Mouse (Mus musculus): ENCODE measurements around the gene Lrp2.

Lrp2 gene

DNA sequence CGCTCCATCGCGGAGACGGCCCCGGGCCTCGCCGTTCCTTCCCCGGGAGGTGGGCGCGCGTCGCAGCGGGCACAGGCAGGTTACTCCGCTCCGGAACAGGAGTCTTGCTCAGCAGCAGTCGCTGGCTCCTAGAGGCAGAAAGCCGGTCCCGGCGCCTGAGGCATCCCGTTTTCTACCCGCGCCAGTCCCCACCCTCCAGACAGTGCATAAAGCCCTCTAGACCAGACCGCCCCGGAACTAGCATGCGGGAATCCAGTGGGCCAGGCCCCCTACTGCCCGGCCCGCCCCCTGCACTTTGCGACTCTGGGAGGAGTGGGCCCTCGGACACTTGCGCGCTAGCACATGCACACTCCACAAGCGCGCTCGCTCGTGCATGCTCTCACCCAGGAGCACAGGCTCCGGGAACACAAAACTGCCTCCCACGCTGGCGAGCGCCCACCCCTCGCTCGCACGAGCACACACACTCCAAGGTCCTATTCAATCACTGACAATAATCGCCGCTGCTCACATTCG is at the start of gene Lrp2:
TSS of gene Lrp2 (minus strand) at position 180 of the 513 bp plus-strand sequence.
- DNase-seq = peak; percentile 69 to 73

DNA sequence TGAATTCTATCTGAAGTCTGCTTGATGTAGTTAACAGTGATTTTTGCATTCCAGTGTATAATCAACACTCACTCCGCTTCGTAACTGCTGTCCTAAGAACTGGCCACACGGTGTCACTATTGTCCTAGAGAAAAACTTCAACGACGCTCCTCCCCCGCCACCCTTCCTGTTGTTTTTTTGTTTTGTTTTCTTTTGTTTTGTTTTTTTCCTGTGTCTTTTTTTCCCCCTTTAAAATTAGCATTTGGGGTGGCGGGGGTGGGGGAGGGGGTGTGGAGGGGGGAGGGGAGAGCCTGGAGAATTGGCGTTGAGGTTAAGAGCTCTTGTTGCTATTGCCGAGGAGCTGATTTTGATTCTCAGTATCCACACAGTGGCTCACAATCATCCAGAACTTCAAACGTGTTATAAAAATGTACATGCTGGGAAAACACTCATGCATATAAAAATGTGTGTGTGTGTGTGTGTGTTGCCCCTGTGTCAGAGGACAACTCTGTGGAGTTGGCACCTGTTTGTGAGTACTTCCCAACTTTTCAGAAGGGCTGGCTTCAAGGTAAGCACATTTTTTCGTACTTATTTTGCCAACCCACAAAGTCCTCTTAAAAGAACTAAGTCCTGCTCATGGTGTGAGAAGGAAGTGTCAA is 49.3 kb upstream of the Lrp2 start:
- DNase-seq = peak; percentile 24 to 27

DNA sequence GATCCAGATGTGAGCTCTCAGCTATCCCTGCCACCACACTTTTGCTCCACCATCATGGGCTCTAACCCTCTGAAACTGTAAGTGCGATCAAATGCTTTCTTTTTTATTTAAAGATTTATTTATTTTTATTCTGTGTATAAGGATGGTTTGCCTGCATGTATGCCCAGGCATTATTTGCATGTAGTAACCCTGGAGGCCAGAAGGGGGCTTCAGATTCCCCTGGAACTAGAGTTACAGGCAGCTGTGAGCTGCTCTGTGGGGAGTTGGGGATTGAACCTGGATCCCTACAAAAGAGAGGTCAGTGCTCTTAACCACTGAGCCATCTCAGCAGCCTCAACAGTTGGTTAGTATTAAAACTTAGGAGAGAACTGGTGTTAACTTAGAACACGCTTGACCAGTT is 45.6 kb upstream of the Lrp2 start:
- no peak for DNase-seq

DNA sequence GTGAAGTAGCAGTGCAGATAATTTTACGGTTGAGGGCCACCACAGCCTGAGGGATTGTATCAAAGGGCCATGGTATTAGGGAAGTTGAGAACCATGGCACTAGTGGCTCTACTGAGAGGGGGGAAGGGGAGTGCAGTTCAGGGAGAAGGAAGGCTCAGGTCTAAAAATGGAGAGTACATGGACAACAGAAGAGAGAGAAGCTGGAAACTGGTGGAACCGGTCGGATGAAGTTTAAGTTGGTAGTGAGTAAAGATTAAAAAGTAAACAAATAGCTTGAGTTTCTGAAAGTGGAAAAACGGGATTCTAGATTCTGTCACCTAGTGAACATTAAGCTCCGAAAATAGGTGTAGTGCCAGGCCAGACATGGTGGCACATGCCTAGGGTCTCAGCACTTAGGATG is 44.9 kb upstream of the Lrp2 start:
- peak; percentile 60 to 85 for DNase-seq

DNA sequence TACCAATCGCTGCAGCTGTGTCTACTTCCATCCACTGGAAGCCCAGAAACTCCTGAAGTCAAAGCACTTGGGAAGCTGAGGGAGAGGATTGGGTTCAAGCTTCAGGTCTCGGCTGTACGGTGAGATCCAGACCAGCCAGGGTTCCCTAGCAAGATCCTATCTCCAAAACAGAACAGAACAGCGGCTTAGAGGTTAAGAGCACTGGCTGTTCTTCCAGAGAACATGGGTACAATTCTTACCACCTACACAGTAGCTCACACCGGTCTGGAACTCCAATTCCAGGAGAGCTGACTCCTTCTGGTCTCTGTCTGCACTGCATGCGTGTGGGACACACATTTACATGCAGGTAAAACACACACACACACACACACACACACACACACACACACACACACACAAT is 44.0 kb upstream of the Lrp2 start:
- no peak for DNase-seq

DNA sequence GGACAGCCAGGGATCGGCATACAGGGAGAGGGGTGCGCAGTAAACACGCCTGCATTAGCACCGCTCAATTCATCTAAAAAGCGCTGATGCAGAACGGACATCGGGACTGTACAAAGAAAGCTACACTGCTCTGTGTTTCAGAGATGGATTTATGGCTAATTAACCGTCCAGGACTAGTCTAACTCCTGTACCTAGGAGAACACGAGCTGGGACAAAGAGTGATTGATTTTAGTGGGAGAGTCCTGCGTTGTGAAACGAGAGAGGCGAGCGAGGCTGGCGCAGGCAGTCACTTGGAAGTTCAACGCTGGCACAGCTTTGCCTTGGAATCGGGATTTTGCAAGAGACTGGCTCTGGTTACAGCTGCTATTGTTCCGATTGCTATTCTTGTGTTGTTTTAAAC is 43.4 kb upstream of the Lrp2 start:
- DNase-seq = peak; percentile 18 to 53

DNA sequence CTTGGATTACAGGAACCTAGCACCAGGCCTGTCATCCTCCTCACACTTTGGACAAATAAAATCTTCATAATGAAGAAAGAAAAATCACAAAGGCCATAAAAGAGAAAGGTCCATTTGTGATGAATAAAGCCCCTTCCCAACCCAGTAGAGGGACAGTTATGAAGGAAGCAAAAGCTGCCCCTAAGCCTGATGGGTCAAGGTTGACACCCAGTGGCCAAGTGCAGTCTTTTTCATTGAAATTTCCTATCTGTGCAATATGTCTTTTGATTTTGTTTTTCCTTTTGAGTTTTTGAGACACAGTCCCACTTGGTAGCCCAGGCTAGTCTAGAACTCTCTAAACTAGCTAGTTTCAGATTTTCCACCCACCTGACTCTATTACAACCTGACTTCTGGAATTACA is 33.4 kb upstream of the Lrp2 start:
- no peak for DNase-seq

DNA sequence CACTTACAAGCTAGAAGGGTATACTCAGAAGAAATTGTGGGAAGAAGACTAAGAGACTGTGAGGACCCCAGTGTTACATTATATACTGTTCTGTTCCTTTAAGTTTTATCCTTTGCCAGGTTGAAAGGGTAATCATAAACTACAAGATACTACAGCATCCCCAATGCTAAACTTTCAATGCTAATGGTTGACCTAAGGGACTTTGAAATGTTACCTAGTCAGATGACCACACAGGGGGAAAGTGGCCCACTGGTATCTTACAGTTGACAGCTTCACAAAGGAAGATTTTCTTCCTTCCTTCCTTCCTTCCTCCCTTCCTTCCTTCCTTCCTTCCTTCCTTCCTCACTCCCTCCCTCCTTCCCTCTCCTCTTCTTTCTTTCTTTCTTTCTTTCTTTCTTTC is 32.5 kb upstream of the Lrp2 start:
- no peak for DNase-seq

DNA sequence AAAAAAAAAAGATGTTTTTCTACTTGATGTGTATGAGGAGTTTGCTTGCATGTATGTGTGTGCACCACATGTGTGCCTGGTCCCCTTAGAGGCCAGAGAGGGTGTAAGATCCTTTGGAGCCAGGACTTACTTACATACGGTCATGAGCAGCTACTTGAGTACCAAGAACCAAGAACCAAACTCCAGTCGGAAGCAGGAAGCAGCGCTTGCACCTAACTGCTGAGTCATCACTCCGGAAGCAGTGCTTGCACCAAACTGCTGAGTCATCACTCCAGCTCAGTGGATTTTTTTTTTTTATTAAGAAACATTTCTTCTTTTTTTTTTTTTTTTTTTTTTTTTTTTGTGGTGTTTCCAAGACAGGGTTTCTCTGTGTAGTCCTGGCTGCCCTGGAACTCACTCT is 27.4 kb upstream of the Lrp2 start:
- DNase-seq = no peak

DNA sequence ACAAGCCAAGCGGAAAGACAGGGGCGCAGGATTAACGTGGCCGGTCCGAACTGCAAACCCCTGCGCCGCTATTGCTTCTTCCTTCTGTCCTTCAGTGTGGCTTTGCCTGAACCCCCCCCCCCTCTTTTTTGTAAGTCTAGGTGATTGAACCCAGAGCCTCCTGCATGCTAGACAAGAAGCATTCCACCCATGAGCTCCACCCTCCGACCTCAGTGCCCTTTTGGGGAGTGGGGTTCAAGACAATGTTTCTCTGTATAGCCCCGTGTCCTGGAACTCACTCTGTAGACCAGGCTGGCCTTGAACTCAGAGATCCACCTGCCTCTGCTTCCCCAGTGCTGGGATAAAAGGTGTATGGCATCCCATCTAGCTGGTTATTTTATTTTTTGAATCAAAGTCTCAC is 26.9 kb upstream of the Lrp2 start:
- no peak for DNase-seq

DNA sequence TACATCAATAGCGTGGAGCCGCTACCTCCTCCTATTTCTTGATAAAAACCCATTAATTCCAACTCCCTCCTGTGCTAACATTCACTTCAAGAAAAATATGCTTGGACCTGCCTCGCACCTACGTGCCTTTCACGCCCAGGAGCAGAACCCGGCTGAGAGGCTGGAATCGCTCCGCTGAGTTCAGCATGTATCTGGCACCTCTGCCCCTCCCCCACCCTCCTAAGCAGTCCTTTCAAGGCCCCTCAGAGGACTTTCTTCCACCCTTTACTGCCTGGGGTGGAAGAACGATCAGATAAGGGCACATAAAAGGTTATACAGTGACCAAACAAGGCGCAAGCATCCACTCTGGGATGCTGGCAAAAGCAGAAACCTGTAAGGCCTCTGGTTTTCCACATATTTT is 26.4 kb upstream of the Lrp2 start:
- no peak for DNase-seq

DNA sequence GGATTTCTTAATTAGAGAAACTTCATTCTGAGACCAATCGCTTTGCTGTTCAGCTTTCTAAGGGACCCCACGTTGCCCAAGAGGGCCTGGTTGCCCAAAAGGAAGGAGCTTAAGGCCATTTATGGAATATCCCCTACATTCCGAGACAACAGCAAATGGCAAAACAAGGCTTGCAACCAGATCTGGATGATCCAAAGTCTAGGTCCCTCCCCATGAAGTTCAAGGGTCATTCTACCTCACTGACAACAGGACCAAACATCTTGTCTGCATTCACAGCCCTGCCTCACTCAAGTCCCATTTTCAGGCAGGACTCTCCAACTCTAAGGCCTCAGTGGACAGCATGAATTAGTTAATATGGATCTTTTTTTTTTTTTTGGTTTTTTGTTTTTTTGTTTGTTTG is 20.8 kb upstream of the Lrp2 start:
- no peak for DNase-seq

DNA sequence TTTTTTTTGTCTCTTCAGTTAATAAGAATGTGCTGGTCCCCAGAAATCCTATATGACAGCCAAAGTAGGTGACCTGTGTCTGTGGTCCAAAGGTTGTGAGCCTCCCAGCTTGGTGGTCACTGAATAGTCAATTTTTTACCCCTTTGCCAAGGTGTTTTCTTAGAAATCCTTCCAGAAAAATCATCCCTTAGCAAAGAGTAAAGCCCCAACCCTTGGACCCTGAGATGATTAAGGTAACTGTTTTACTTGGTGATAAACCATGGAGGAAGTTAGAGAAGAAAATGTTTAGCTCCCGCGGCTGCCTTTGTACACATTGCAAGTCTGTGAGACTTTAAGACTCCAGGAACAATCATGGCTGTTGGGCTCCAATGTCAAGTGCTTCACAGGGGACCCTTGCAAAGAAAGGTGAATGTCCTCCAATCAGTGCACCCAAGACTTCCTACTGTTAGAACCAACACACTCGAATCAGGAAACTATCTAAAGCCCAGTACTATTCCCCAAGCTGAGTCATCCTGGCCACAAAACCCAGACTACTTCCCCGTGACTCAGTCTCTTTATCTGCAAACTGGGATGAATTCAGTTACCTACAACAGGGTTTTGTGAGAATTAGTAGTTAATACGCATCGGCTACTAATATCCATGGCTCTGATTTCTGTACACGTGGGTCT is 18.0 kb upstream of the Lrp2 start:
- no peak for DNase-seq

DNA sequence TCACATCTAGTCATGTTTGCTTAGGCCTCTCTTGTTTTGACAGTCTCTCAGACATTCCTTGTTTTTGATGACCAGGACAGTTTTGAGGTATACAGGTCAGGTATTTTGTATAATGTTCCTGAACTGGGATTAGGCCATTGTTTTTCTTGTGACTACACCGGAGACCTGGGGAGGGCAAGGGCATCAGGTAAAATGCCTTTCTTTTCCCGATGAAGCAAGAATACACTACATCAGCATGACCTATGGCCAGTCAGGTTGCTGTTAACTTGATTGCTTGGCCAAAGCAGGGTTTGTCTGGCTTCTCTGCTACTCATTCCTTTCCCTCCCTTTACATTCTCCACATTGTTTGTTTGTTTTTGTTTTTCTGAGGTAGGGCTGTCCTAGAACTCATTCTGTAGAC is 7.3 kb upstream of the Lrp2 start:
- no peak for DNase-seq

DNA sequence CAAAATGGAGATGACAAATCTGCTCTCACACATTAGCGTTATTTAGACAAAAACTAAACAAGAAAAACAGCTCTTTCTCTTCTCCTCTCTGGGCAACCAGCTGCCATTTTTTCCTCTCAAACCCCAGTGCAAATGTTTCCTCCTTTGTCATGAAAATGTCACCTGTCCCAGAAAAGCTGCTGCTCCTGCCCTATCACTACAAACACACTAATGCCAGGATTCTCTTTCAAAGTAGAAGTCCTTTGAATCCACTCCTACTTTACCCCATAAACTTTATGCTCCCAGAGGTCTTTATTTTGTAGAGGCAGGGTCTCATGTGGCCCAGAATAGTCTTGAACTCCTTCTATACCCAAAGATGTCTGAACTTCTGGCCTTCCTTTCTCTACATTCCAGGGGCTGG is 6.7 kb upstream of the Lrp2 start:
- no peak for DNase-seq

DNA sequence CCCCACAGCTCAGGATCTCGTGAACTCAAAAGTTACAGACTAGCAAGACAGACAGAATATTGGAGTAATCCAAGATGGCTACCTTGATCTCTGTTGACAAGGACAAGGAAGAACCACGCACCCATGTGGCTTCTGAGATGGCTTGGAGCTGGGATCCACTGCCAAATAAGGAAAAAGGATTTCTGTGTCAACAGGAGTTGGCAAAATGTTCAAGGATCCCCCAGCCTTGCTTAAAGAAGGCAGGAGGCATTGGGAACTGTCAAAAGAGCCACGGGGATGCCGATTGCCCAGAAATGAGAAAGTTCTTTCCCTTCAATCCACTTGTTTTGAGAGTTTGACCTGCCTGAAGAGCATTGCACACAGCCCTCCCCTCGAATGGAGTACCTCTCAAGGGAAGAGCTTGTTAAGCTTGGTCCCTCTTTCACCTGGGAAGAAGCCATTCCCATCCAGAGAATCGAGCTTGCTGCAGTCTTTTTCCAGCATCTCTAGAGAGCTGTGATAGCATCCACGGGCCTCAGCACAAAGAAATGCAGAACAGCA is 6.2 kb upstream of the Lrp2 start:
- DNase-seq = peak; percentile 57 to 60

DNA sequence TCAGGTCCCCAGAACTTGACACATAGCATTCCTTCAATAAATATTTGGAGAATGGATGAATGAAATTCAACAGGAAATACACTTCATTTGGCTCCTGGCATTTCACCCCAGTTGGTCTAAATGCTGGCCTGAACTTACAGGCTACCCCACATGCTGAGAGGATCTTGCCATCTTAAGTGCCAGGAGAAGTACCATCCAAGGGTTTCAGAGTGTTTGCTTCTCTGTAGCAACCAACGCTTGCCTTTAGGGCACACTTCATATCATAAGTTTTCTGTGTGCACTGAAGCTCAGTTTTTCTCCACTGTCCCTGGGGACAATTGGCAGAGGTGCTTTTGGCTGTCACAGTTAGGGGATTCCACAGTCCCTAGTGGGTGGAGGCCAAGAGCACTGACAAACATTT is 4.7 kb upstream of the Lrp2 start:
- DNase-seq = peak; percentile 53 to 73

DNA sequence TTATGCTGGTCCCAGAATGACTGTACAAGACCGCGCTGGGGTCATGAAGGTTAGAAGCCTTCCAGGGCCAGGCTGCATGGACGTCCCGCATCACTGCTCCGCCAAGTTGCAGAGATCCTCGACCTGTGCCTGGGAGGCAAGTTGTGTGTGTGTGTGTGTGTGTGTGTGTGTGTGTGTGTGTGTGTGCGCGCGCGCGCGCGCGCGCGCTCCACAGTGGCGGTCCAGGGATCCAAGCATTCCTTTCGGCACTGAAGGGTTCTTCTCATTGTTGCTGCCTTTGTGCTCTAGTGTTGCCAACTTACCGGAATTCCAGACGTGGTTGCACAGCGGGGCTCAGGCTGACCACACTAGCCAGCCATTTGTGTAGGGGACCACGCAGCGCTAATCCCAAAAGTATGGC is 2.0 kb upstream of the Lrp2 start:
- DNase-seq = peak; percentile 12 to 17

DNA sequence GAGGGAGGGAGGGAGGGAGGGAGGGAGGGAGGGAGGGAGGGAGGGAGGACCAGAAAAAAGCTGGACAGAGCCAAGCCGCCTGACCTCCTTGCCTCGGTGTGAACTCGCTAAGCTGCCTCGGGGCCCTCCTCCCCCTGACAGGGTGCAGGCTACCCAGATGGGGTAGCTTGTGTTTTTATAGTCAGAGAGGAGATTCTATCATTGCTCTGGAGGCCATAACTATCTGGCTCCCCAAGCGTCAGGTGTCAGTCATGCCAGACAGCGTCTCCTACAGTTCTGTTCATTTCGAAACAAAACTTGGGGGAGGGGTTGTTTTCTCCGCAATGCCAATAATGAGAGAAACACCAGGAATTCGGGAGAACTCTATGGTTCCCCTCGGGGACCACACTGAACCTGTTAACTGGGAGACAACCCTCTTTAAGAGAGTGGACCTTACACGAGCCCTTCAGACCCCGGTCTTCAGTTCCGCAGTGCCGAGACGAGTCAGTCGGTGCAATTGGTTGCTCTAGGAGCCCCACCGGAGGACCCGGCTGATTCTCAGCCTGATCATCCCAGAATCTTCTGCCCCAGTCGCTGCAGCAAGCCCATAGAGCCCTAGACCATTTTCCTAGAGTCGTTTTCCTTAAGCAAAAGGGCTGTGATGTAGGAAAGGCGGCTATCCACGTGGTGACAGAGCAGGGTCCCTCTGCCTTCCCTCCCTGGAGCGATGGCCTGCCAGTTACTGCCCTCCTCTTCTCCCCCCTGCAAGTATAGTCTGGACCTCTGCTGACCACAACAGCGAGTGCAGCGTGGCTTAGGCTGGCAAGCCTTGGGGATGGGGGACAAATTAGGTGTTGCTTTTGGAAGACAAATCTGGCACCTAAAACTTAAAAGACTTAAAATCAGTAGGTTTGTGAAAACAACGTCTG is 1.2 kb upstream of the Lrp2 start:
- no peak for DNase-seq

DNA sequence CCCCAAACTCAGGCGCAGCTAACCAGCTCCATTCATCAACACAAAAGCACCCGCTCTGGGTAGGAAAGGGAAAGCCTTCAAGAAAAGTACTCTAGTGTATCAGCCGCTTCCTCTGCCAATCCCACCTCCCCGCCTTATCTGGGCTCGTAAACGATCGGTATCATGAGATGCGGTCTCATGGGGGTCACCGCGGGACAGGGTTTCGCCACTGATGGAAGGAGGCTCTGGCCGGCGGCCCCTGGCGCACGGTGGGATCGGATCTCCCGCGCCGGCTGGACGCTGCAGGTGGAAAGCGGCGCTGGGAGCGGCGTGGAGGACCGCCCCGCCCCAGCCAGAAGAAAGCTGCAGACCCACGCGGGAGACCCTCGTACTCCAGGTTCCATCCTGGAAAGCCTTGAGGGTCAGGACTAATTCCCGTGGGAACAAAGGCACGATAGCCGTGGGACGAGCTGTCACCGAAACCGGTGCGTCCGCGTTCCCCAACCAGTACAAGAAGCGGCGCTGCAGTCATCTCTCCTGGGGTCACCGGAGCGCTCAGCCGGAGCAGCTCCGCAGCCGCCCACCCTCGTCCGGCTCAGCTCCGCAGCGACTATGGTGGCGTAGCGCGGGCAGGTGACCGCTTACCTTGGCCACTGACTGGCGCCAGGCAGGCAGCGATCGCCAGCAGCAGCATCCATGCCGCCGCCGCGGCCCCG is 527 bp downstream of the Lrp2 start:
- DNase-seq = peak; percentile 10 to 11

DNA sequence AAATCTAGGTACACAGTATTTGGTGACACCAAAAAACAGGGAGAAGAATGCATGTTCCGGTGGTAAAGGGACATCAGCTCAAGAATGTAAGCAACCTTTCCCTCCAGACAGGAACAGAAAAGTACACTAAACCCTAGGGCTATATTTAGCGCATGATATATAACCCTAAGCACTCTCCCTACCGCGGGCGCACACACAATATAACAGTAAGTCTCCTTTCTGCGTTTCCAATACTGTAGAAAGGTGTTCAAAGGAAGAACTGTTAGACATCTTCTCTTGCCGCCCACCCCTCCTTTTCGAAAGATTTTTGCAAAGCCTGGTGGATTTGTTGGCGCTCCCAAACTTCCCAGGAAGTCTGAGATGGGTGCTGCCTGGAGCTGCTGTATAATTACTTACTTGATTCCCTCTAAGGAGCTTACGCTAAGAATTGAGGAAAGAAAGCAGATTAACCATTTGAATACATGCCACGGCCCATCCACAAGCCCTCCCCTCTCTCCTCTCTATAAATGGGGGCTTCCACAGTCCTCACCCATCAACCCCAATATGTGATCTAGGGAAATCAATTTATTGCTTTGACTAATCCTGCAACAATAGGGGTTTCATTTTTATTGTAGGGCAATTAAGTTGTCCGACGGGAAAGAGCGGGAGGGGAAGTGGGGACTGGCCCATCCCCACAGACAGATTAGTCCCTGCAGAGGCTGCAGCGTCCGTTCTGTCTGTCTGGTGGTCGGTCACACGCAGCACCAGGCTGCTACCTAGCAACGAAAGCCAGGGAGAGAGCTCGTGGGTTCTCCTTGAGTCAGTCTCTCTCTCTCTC is 1.5 kb downstream of the Lrp2 start:
- no peak for DNase-seq

DNA sequence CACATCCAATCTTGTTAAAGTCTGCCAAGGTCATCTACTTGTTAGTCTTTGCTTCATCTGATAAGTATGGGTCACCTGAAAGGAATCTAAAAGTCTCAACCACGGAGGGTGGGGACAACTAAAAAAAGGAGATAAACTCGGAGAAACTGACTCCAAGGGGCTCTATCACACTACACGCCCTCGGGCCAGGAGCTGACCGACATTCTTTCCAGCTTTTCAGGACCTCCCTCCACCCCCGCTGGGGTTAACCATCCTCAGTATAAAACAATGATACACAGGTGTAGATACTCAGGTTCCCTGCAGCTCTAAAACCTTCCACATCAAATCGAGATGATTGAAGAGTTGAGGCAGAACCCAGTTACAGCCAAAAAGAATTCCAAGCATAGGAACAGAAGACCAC is 3.0 kb downstream of the Lrp2 start:
- no peak for DNase-seq
